Mouse (Mus musculus) left cerebral cortex, adult 9 months (tissue): ENCODE data around the gene Cab39.
A peak's percentile ranks its signal among the peaks of the same experiment; 100 is the strongest.

Experiments used
- DNase-seq, 2 experiments: peaks; one replicate each; pipeline ENCODE4 v3.0.0; 2022; ENCODE audit warnings: low spot score in 2 of 2

Gene Cab39

GRCm38 (mm10) chr1:85793208-85794105 lies at the start of gene Cab39:
Gene Cab39, plus strand, starts transcription at chr1:85793441.
- peak; percentile 46 to 86 for DNase-seq

- DNase-seq: no peak
Measured at GRCm38 (mm10) chr1:85744539-85744938, 48.7 kb upstream of the Cab39 start.

GRCm38 (mm10) chr1:85746511-85746910 lies 46.7 kb upstream of the Cab39 start:
- DNase-seq: no peak

GRCm38 (mm10) chr1:85749829-85750228 lies 43.4 kb upstream of the Cab39 start:
- DNase-seq: no peak

- no peak for DNase-seq
Measured at GRCm38 (mm10) chr1:85750650-85751049, 42.6 kb upstream of the Cab39 start.

- no peak for DNase-seq
Measured at GRCm38 (mm10) chr1:85751494-85751893, 41.7 kb upstream of the Cab39 start.

GRCm38 (mm10) chr1:85751932-85752680 lies 41.1 kb upstream of the Cab39 start:
- DNase-seq: no peak

GRCm38 (mm10) chr1:85757531-85758230 lies 35.6 kb upstream of the Cab39 start:
- peak in 1 of 2 experiments; percentile 23 for DNase-seq

GRCm38 (mm10) chr1:85758231-85758968 lies 34.8 kb upstream of the Cab39 start:
- DNase-seq: peak in 1 of 2 experiments; percentile 49

GRCm38 (mm10) chr1:85758969-85759293 lies 34.3 kb upstream of the Cab39 start:
- no peak for DNase-seq

- no peak for DNase-seq
Measured at GRCm38 (mm10) chr1:85761665-85762064, 31.6 kb upstream of the Cab39 start.

GRCm38 (mm10) chr1:85763386-85763785 lies 29.9 kb upstream of the Cab39 start:
- DNase-seq: no peak

- DNase-seq: no peak
Measured at GRCm38 (mm10) chr1:85764291-85764690, 28.9 kb upstream of the Cab39 start.

GRCm38 (mm10) chr1:85766120-85766519 lies 27.1 kb upstream of the Cab39 start:
- no peak for DNase-seq

GRCm38 (mm10) chr1:85767754-85768153 lies 25.5 kb upstream of the Cab39 start:
- no peak for DNase-seq

- DNase-seq: no peak
Measured at GRCm38 (mm10) chr1:85771976-85772375, 21.3 kb upstream of the Cab39 start.

- peak in 1 of 2 experiments; percentile 33 for DNase-seq
Measured at GRCm38 (mm10) chr1:85775136-85775535, 18.1 kb upstream of the Cab39 start.

GRCm38 (mm10) chr1:85776154-85776553 lies 17.1 kb upstream of the Cab39 start:
- no peak for DNase-seq

GRCm38 (mm10) chr1:85778436-85778835 lies 14.8 kb upstream of the Cab39 start, which contains the start of gene A630001G21Rik:
Gene A630001G21Rik, minus strand, starts transcription at chr1:85778643.
- DNase-seq: no peak

- no peak for DNase-seq
Measured at GRCm38 (mm10) chr1:85779012-85779411, 14.2 kb upstream of the Cab39 start.

GRCm38 (mm10) chr1:85779428-85780180 lies 13.6 kb upstream of the Cab39 start:
- DNase-seq: no peak
